Mouse (Mus musculus): ENCODE results near the gene Scaf11. TPM values are rescaled to one million over a fixed set of nuclear protein-coding genes. Genes with fewer than 3 reads are reported as not detected.

Scaf11 gene
- polyA plus RNA-seq, 1 experiment from 2014 or later: 52.8 TPM

- Histone ChIP-seq H3K27me3 (ENCODE audit: control insufficient read depth, insufficient read depth, low read length) (no peaks in the 10 kb centered on the region), H3K4me1 (ENCODE audit: control insufficient read depth, insufficient read depth, low read length) (no peaks in the 10 kb centered on the region), H3K36me3 (ENCODE audit: control insufficient read depth, insufficient read depth) (peaks cover 66% of the 10 kb centered on the region), H3K4me3 (ENCODE audit: low read length) (no peak overlapping the region), H3K9me3 (replicated peaks; ENCODE audit: control insufficient read depth, low read length) (no peaks in the 10 kb centered on the region), H3K27ac (ENCODE audit: low read length) (no peak overlapping the region), H3K9ac (ENCODE audit: low read length) (no peak overlapping the region), H3K4me2 (ENCODE audit: low read depth, low read length) (no peak overlapping the region)
- no peak for ATAC-seq (replicated peaks; ENCODE audit: extremely low read depth, insufficient read depth, low FRiP score)
- 94% methylated on average over 8 of the region's 8 CpGs for WGBS
Measured at GRCm38 (mm10) chr15:96419920-96420319, 40.7 kb downstream of the Scaf11 start.

DNA sequence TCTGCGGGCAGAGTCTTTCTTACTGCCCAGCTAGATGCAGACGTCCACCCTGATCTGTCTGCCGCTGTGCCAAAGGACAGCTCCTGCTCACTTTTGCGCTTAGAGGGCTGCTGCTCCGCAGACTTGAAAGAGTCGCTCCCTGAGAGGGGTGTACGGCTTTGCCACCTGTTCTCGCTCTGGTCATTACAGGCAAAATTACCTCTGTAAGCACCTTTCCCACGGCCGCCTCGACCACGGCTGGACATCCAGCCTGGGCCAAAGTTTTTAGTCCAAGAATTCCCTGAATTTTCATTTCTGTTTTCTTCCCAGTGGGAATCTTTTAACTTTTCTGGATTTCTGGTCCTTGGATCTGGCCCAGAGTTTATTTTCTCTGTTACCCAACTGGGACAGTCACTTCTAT, 42.5 kb downstream of the Scaf11 start:
- WGBS: 92% methylated on average over 12 of the region's 12 CpGs
- no peak overlapping the region for H3K9ac ChIP-seq (ENCODE audit: low read length)
- peaks cover 77% of the 10 kb centered on the region for H3K36me3 ChIP-seq (ENCODE audit: control insufficient read depth, insufficient read depth)
- no peak for ATAC-seq (replicated peaks; ENCODE audit: extremely low read depth, insufficient read depth, low FRiP score)
- no peak overlapping the region for H3K4me2 ChIP-seq (ENCODE audit: low read depth, low read length)
- H3K4me1 ChIP-seq (ENCODE audit: control insufficient read depth, insufficient read depth, low read length): no peaks in the 10 kb centered on the region
- H3K4me3 ChIP-seq (ENCODE audit: low read length): no peak overlapping the region
- H3K27ac ChIP-seq (ENCODE audit: low read length): no peak overlapping the region
- no peaks in the 10 kb centered on the region for H3K9me3 ChIP-seq (replicated peaks; ENCODE audit: control insufficient read depth, low read length)
- H3K27me3 ChIP-seq (ENCODE audit: control insufficient read depth, insufficient read depth, low read length): no peaks in the 10 kb centered on the region

GRCm38 (mm10) chr15:96408717-96409121, 51.9 kb downstream of the Scaf11 start:
- no peaks in the 10 kb centered on the region for H3K4me1 ChIP-seq (ENCODE audit: control insufficient read depth, insufficient read depth, low read length)
- H3K27me3 ChIP-seq (ENCODE audit: control insufficient read depth, insufficient read depth, low read length): no peaks in the 10 kb centered on the region
- H3K4me2 ChIP-seq (ENCODE audit: low read depth, low read length): no peak overlapping the region
- H3K27ac ChIP-seq (ENCODE audit: low read length): no peak overlapping the region
- H3K4me3 ChIP-seq (ENCODE audit: low read length): no peak overlapping the region
- H3K9ac ChIP-seq (ENCODE audit: low read length): no peak overlapping the region
- no peaks in the 10 kb centered on the region for H3K9me3 ChIP-seq (replicated peaks; ENCODE audit: control insufficient read depth, low read length)
- WGBS: 76% methylated on average over 6 of the region's 6 CpGs
- 0 out of 2 replicates have a peak, but pooled peaks have one; percentile 23 for ATAC-seq (replicated peaks; ENCODE audit: extremely low read depth, insufficient read depth, low FRiP score)
- peaks cover 23% of the 10 kb centered on the region for H3K36me3 ChIP-seq (ENCODE audit: control insufficient read depth, insufficient read depth)

- ATAC-seq (replicated peaks; ENCODE audit: extremely low read depth, insufficient read depth, low FRiP score): no peak
- 71% methylated on average over 2 of the region's 2 CpGs for WGBS
- Histone ChIP-seq H3K36me3 (ENCODE audit: control insufficient read depth, insufficient read depth) (peaks cover 17% of the 10 kb centered on the region), H3K4me2 (ENCODE audit: low read depth, low read length) (no peak overlapping the region), H3K9ac (ENCODE audit: low read length) (no peak overlapping the region), H3K4me1 (ENCODE audit: control insufficient read depth, insufficient read depth, low read length) (no peaks in the 10 kb centered on the region), H3K27me3 (ENCODE audit: control insufficient read depth, insufficient read depth, low read length) (no peaks in the 10 kb centered on the region), H3K9me3 (replicated peaks; ENCODE audit: control insufficient read depth, low read length) (no peaks in the 10 kb centered on the region), H3K4me3 (ENCODE audit: low read length) (no peak overlapping the region), H3K27ac (ENCODE audit: low read length) (no peak overlapping the region)
Measured at GRCm38 (mm10) chr15:96407151-96407550, 53.5 kb downstream of the Scaf11 start.

GRCm38 (mm10) chr15:96406253-96406652, 54.4 kb downstream of the Scaf11 start:
- ATAC-seq (replicated peaks; ENCODE audit: extremely low read depth, insufficient read depth, low FRiP score): no peak
- Histone ChIP-seq H3K27me3 (ENCODE audit: control insufficient read depth, insufficient read depth, low read length) (no peaks in the 10 kb centered on the region), H3K27ac (ENCODE audit: low read length) (no peak overlapping the region), H3K9ac (ENCODE audit: low read length) (no peak overlapping the region), H3K4me1 (ENCODE audit: control insufficient read depth, insufficient read depth, low read length) (no peaks in the 10 kb centered on the region), H3K9me3 (replicated peaks; ENCODE audit: control insufficient read depth, low read length) (no peaks in the 10 kb centered on the region), H3K4me2 (ENCODE audit: low read depth, low read length) (no peak overlapping the region), H3K4me3 (ENCODE audit: low read length) (no peak overlapping the region), H3K36me3 (ENCODE audit: control insufficient read depth, insufficient read depth) (peaks cover 18% of the 10 kb centered on the region; the same call in 1 of the 2 replicates)
- WGBS: 78% methylated on average over 4 of the region's 4 CpGs

- Histone ChIP-seq H3K27ac (ENCODE audit: low read length) (no peak overlapping the region), H3K36me3 (ENCODE audit: control insufficient read depth, insufficient read depth) (peaks cover 18% of the 10 kb centered on the region; the same call in 1 of the 2 replicates), H3K4me1 (ENCODE audit: control insufficient read depth, insufficient read depth, low read length) (no peaks in the 10 kb centered on the region), H3K9me3 (replicated peaks; ENCODE audit: control insufficient read depth, low read length) (no peaks in the 10 kb centered on the region), H3K4me2 (ENCODE audit: low read depth, low read length) (no peak overlapping the region), H3K9ac (ENCODE audit: low read length) (no peak overlapping the region), H3K27me3 (ENCODE audit: control insufficient read depth, insufficient read depth, low read length) (no peaks in the 10 kb centered on the region), H3K4me3 (ENCODE audit: low read length) (no peak overlapping the region)
- ATAC-seq (replicated peaks; ENCODE audit: extremely low read depth, insufficient read depth, low FRiP score): no peak
- 84% methylated on average over 5 of the region's 5 CpGs for WGBS
Measured at GRCm38 (mm10) chr15:96405548-96405947, 55.1 kb downstream of the Scaf11 start.

DNA sequence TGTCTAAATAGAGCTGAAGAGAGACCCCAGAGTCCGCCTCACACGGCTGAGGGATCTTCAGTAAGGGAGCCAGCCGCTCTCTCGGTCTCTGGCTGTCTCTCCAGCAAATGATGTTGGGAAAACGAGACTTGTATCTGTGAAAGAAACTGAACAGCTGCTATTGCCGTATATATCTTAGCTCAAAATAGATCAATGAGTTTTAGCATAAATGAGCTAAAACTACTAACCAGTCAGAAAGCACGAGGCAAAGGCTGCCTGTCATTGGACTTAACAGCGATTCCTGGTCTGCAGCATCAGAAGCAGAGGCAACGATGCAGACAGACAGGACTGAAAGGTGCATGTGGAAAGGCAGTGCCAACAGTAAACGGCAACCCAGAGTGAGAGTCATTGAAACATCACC, 62.3 kb downstream of the Scaf11 start:
- H3K4me2 ChIP-seq (ENCODE audit: low read depth, low read length): no peak overlapping the region
- no peak overlapping the region for H3K9ac ChIP-seq (ENCODE audit: low read length)
- no peaks in the 10 kb centered on the region for H3K27me3 ChIP-seq (ENCODE audit: control insufficient read depth, insufficient read depth, low read length)
- ATAC-seq (replicated peaks; ENCODE audit: extremely low read depth, insufficient read depth, low FRiP score): no peak
- 88% methylated on average over 10 of the region's 10 CpGs for WGBS
- H3K4me3 ChIP-seq (ENCODE audit: low read length): no peak overlapping the region
- H3K27ac ChIP-seq (ENCODE audit: low read length): no peak overlapping the region
- H3K36me3 ChIP-seq (ENCODE audit: control insufficient read depth, insufficient read depth): peaks cover 36% of the 10 kb centered on the region
- no peaks in the 10 kb centered on the region for H3K9me3 ChIP-seq (replicated peaks; ENCODE audit: control insufficient read depth, low read length)
- H3K4me1 ChIP-seq (ENCODE audit: control insufficient read depth, insufficient read depth, low read length): no peaks in the 10 kb centered on the region

DNA sequence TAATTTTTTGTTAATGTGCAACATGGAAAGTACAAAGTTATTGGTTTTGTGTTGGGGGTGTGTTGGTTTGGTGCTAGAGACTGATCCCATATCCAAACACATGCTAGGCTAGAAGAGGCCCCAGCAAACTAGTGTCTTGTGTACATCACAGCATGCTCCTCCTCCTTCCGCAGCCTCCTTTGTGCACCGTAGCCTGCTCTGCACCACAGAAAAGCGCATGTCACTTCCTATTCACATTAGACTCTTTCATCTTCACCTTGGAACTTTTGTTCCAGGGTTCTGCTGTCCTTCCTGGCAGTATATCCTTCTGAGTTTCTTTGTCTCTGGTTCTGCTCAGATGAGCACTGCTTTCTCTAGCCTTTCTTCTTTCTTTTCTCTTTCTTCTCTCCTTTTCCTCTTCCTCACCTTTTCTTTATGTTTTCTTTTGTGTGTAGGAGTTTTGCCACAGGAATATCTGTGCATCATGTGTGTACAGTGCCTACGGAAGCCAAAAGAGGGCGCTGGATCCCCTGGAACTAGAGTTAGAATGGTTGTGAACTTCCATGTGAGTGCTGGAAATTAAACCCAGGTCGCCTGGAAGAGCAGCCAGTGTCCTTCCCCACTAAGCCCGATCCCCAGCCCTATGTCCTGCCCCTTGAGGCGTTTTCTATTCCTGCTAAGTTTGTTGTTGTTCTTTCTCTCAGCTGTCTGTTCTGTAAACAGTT, 63.9 kb downstream of the Scaf11 start:
- no peaks in the 10 kb centered on the region for H3K4me1 ChIP-seq (ENCODE audit: control insufficient read depth, insufficient read depth, low read length)
- H3K27me3 ChIP-seq (ENCODE audit: control insufficient read depth, insufficient read depth, low read length): no peaks in the 10 kb centered on the region
- H3K9me3 ChIP-seq (replicated peaks; ENCODE audit: control insufficient read depth, low read length): no peaks in the 10 kb centered on the region
- WGBS: 82% methylated on average over 8 of the region's 8 CpGs
- H3K27ac ChIP-seq (ENCODE audit: low read length): no peak overlapping the region
- ATAC-seq (replicated peaks; ENCODE audit: extremely low read depth, insufficient read depth, low FRiP score): no peak
- H3K4me3 ChIP-seq (ENCODE audit: low read length): no peak overlapping the region
- H3K9ac ChIP-seq (ENCODE audit: low read length): no peak overlapping the region
- H3K36me3 ChIP-seq (ENCODE audit: control insufficient read depth, insufficient read depth): peaks cover 31% of the 10 kb centered on the region
- H3K4me2 ChIP-seq (ENCODE audit: low read depth, low read length): no peak overlapping the region

- no peaks in the 10 kb centered on the region for H3K4me1 ChIP-seq (ENCODE audit: control insufficient read depth, insufficient read depth, low read length)
- ATAC-seq (replicated peaks; ENCODE audit: extremely low read depth, insufficient read depth, low FRiP score): no peak
Measured at GRCm38 (mm10) chr15:96395071-96395470, 65.6 kb downstream of the Scaf11 start.

More at GRCm38 (mm10) chr15:96395071-96395470, 65.6 kb downstream of the Scaf11 start:
- H3K27me3 ChIP-seq (ENCODE audit: control insufficient read depth, insufficient read depth, low read length): no peaks in the 10 kb centered on the region
- no peaks in the 10 kb centered on the region for H3K9me3 ChIP-seq (replicated peaks; ENCODE audit: control insufficient read depth, low read length)
- 96% methylated on average over 6 of the region's 6 CpGs for WGBS
- H3K4me2 ChIP-seq (ENCODE audit: low read depth, low read length): no peak overlapping the region
- peaks cover 40% of the 10 kb centered on the region for H3K36me3 ChIP-seq (ENCODE audit: control insufficient read depth, insufficient read depth)
- no peak overlapping the region for H3K4me3 ChIP-seq (ENCODE audit: low read length)
- no peak overlapping the region for H3K9ac ChIP-seq (ENCODE audit: low read length)
- H3K27ac ChIP-seq (ENCODE audit: low read length): no peak overlapping the region
